Mouse (Mus musculus) ES-Bruce4 (cell line): ENCODE results near the gene Siva1. TPM values are rescaled to one million over a fixed set of nuclear protein-coding genes. Genes with fewer than 3 reads are reported as not detected.

Experiments
- H3K27ac ChIP-seq: 2 replicates; pipeline ENCODE4 v1.5.1; 2012; ENCODE audit warnings: low read length, inconsistent platforms; ENCODE audit not compliant: insufficient read depth
- H3K27me3 ChIP-seq: 2 replicates; pipeline ENCODE4 v1.6.1; 2012; ENCODE audit warnings: mild to moderate bottlenecking, low read length, inconsistent platforms; ENCODE audit not compliant: control insufficient read depth, poor library complexity, insufficient read depth, severe bottlenecking
- H3K36me3 ChIP-seq: 2 replicates; pipeline ENCODE4 v1.6.1; 2012; ENCODE audit warnings: inconsistent platforms, mild to moderate bottlenecking, low read length, moderate library complexity; ENCODE audit not compliant: control insufficient read depth, poor library complexity, insufficient read depth, severe bottlenecking
- H3K4me1 ChIP-seq: one replicate; pipeline ENCODE4 v1.8.1; 2011; ENCODE audit warnings: low read length; ENCODE audit not compliant: control insufficient read depth, insufficient read depth
- H3K4me3 ChIP-seq: 2 replicates; pipeline ENCODE4 v1.5.1; 2011; ENCODE audit warnings: low read depth, mild to moderate bottlenecking, low read length
- H3K9ac ChIP-seq: 2 replicates; pipeline ENCODE4 v1.6.1; 2012; ENCODE audit warnings: low read depth, mild to moderate bottlenecking, inconsistent platforms; ENCODE audit not compliant: poor library complexity, severe bottlenecking
- H3K9me3 ChIP-seq: replicated peaks from 2 replicates; pipeline ENCODE4 v1.6.1; 2012; ENCODE audit warnings: mild to moderate bottlenecking, low read length, inconsistent platforms; ENCODE audit not compliant: control insufficient read depth, poor library complexity, insufficient read depth, severe bottlenecking
- CTCF ChIP-seq: IDR thresholded peaks from one replicate; pipeline ENCODE4 v1.8.1; 2011; ENCODE audit warnings: low read depth, low read length
- EP300 ChIP-seq: IDR thresholded peaks from 2 replicates; pipeline ENCODE4 v1.6.1; 2011; ENCODE audit warnings: low read depth, low read length; ENCODE audit not compliant: insufficient read depth
- POLR2A ChIP-seq: IDR thresholded peaks from one replicate; pipeline ENCODE4 v1.8.1; 2011; ENCODE audit warnings: low read length; ENCODE audit not compliant: insufficient read depth
- polyA plus RNA-seq: library from polyadenylated mRNA; stranded (reverse); fragments of >200 nt; gene quantifications from 2 replicates; pipeline ENCODE4 v1.2.4, GENCODE M21; 2011; ENCODE audit warnings: low read depth; ENCODE audit not compliant: missing spikeins, insufficient read depth, insufficient read length

Gene Siva1
- polyA plus RNA-seq, 1 experiment = 103 TPM

- TF ChIP-seq CTCF = no peak
- no peak for TF ChIP-seq EP300
- TF ChIP-seq POLR2A = no peak
- no peaks in the 10 kb centered on the region; the same call in 1 of the 2 replicates for H3K36me3 ChIP-seq
- no peaks in the 10 kb centered on the region for H3K4me1 ChIP-seq
- H3K27me3 ChIP-seq = no peaks in the 10 kb centered on the region
- H3K9me3 ChIP-seq = no peaks in the 10 kb centered on the region
- no peak overlapping the region for H3K27ac ChIP-seq
- H3K9ac ChIP-seq = no peak overlapping the region
- no peak overlapping the region for H3K4me3 ChIP-seq
Measured at GRCm38 (mm10) chr12:112664656-112665055, 20.2 kb downstream of the Siva1 start.

DNA sequence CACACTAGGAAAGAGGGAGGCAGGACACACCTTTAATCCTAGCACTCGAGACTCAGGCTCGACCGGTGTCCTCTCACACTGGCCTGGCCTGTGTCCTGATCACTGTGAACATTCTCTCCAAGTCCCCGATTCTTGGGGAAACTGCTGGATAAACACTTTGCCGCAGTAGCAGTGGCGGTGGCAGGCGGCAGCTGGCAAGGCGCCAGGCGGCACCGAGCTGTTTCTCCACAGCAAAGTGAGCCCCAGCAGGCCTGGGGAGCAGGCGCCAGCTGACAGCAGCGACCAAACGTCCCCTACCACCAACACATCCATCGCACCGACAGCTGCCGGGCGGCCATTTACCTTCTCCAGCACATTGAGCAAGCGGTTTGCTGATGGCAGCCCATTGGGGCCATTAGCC lies 21.0 kb downstream of the Siva1 start:
- Histone ChIP-seq H3K9ac (no peak overlapping the region), H3K27ac (no peak overlapping the region), H3K9me3 (no peaks in the 10 kb centered on the region), H3K36me3 (no peaks in the 10 kb centered on the region; the same call in 1 of the 2 replicates), H3K27me3 (no peaks in the 10 kb centered on the region), H3K4me3 (no peak overlapping the region), H3K4me1 (no peaks in the 10 kb centered on the region)
- TF ChIP-seq EP300 = no peak
- TF ChIP-seq CTCF = no peak

GRCm38 (mm10) chr12:112665881-112666544 lies 21.5 kb downstream of the Siva1 start:
- Histone ChIP-seq H3K9me3 (no peaks in the 10 kb centered on the region), H3K27ac (no peak overlapping the region), H3K4me3 (no peak overlapping the region), H3K9ac (no peak overlapping the region), H3K36me3 (no peaks in the 10 kb centered on the region; the same call in 1 of the 2 replicates), H3K27me3 (no peaks in the 10 kb centered on the region), H3K4me1 (no peaks in the 10 kb centered on the region)
- no peak for TF ChIP-seq CTCF

GRCm38 (mm10) chr12:112667619-112668297 lies 23.3 kb downstream of the Siva1 start:
- Histone ChIP-seq H3K36me3 (no peaks in the 10 kb centered on the region; the same call in 1 of the 2 replicates), H3K4me1 (no peaks in the 10 kb centered on the region), H3K4me3 (no peak overlapping the region), H3K27ac (no peak overlapping the region), H3K9ac (no peak overlapping the region), H3K27me3 (no peaks in the 10 kb centered on the region), H3K9me3 (no peaks in the 10 kb centered on the region)
- no peak for TF ChIP-seq POLR2A
- TF ChIP-seq CTCF = no peak

DNA sequence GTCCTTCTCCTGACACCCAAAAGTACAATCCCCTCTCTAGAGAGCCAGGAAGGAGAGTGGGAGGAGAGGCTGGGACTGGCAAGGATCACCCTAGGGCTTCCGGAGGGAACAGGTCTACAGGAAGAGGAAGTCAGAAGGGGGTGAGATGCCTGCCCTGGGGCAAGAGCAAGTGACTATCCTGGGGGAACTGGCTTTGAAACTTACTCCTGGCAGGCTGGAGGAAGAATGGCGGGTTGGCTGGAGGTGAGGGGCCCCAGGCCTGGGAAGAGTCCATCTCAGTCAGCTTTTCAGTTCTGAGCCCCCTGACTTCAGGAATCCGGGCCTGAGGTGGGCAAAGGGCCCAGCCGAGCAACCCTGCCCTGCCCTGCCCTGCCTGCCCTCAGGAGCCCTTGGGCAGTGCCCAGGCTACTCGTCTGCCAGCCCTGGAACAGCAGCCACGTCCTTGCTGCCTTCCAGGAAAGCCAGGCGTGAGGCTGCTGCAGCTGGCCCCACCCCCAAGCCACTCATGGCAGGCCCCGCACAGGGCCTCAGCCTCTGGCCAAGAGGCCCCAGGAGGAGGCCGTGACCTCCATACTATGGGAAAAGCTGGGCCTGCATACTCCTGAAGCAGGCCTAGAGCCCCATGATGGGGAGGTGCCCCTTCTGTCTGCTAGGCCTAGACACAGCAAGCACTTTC lies 26.4 kb downstream of the Siva1 start:
- no peaks in the 10 kb centered on the region for H3K9me3 ChIP-seq
- no peaks in the 10 kb centered on the region for H3K27me3 ChIP-seq
- no peak overlapping the region for H3K27ac ChIP-seq
- no peak overlapping the region for H3K9ac ChIP-seq
- H3K4me3 ChIP-seq = no peak overlapping the region
- H3K36me3 ChIP-seq = no peaks in the 10 kb centered on the region; the same call in 1 of the 2 replicates
- H3K4me1 ChIP-seq = no peaks in the 10 kb centered on the region
- TF ChIP-seq CTCF (no peak), EP300 (no peak), POLR2A (no peak)

- Histone ChIP-seq H3K9me3 (no peaks in the 10 kb centered on the region), H3K9ac (no peak overlapping the region), H3K4me3 (no peak overlapping the region), H3K27me3 (no peaks in the 10 kb centered on the region), H3K36me3 (no peaks in the 10 kb centered on the region; the same call in 1 of the 2 replicates), H3K4me1 (no peaks in the 10 kb centered on the region), H3K27ac (no peak overlapping the region)
- TF ChIP-seq EP300 (no peak), CTCF (peak; percentile 64)
Measured at GRCm38 (mm10) chr12:112671891-112672290, 27.4 kb downstream of the Siva1 start.
